Mouse (Mus musculus): ENCODE data around the gene Rtn4rl2. TPM values are rescaled to one million over a fixed set of nuclear protein-coding genes. Genes with fewer than 3 reads are reported as not detected.

Gene Rtn4rl2
- polyA plus RNA-seq, 1 experiment from 2014 or later: 12.8 TPM

Small RNAs within 50 kb of the gene (microRNA-seq; reads per million reads assigned to microRNA genes)
- gene Gm24332: not detected

Other genes with a start within 250 kb of the Rtn4rl2 start
- 35.7 and 38.1 TPM in 2 replicates for gene Ctnnd1, start 235.9 kb downstream of the Rtn4rl2 start, polyA plus RNA-seq (2015; fragmentation: Nextera tagmentation; extraction: Ambion mirVana)
- 0.36 and 0.41 TPM in 2 replicates for gene Btbd18, start 227.6 kb downstream of the Rtn4rl2 start, polyA plus RNA-seq (2015; fragmentation: Nextera tagmentation; extraction: Ambion mirVana)
- gene Selenoh, start 215.9 kb downstream of the Rtn4rl2 start, polyA plus RNA-seq (2015; fragmentation: Nextera tagmentation; extraction: Ambion mirVana): 251 and 270 TPM in 2 replicates
- gene Gm28635, start 208.7 kb downstream of the Rtn4rl2 start, polyA plus RNA-seq (2015; fragmentation: Nextera tagmentation; extraction: Ambion mirVana): not detected in 2 replicates
- 51.7 and 54.7 TPM in 2 replicates for gene Med19, start 208.3 kb downstream of the Rtn4rl2 start, polyA plus RNA-seq (2015; fragmentation: Nextera tagmentation; extraction: Ambion mirVana)
- 198 and 209 TPM in 2 replicates for gene Tmx2, start 207.6 kb downstream of the Rtn4rl2 start, polyA plus RNA-seq (2015; fragmentation: Nextera tagmentation; extraction: Ambion mirVana)
- 19.3 and 19.7 TPM in 2 replicates for gene Zdhhc5, start 171.5 kb downstream of the Rtn4rl2 start, polyA plus RNA-seq (2015; fragmentation: Nextera tagmentation; extraction: Ambion mirVana)
- gene Clp1, start 159.4 kb downstream of the Rtn4rl2 start, polyA plus RNA-seq (2015; fragmentation: Nextera tagmentation; extraction: Ambion mirVana): 30.1 and 30.4 TPM in 2 replicates
- gene Ypel4, start 152.7 kb downstream of the Rtn4rl2 start, polyA plus RNA-seq (2015; fragmentation: Nextera tagmentation; extraction: Ambion mirVana): 20.7 and 21.2 TPM in 2 replicates
- 5.6 TPM in 2 replicates for gene Gm19426, start 143.1 kb downstream of the Rtn4rl2 start, polyA plus RNA-seq (2015; fragmentation: Nextera tagmentation; extraction: Ambion mirVana)
- gene Serping1, start 111.3 kb downstream of the Rtn4rl2 start, polyA plus RNA-seq (2015; fragmentation: Nextera tagmentation; extraction: Ambion mirVana): 21.7 and 25.4 TPM in 2 replicates
- gene Ube2l6, start 87.9 kb downstream of the Rtn4rl2 start, polyA plus RNA-seq (2015; fragmentation: Nextera tagmentation; extraction: Ambion mirVana): 20.4 and 20.9 TPM in 2 replicates
- gene Smtnl1, start 64.1 kb downstream of the Rtn4rl2 start, polyA plus RNA-seq (2015; fragmentation: Nextera tagmentation; extraction: Ambion mirVana): 0.14 TPM in 1 of 2 replicates, not detected in the other
- gene Timm10, start 59.7 kb downstream of the Rtn4rl2 start, polyA plus RNA-seq (2015; fragmentation: Nextera tagmentation; extraction: Ambion mirVana): 61.4 and 66.5 TPM in 2 replicates
- gene Slc43a1, start 47.9 kb downstream of the Rtn4rl2 start, polyA plus RNA-seq (2015; fragmentation: Nextera tagmentation; extraction: Ambion mirVana): 2.5 and 3.4 TPM in 2 replicates
- 3.8 and 4.2 TPM in 2 replicates for gene Slc43a3, start 49.9 kb upstream of the Rtn4rl2 start, polyA plus RNA-seq (2015; fragmentation: Nextera tagmentation; extraction: Ambion mirVana)
- gene Prg2, start 93.8 kb upstream of the Rtn4rl2 start, polyA plus RNA-seq (2015; fragmentation: Nextera tagmentation; extraction: Ambion mirVana): 0.31 TPM in 1 of 2 replicates, not detected in the other
- not detected in 2 replicates for gene Prg3, start 101.5 kb upstream of the Rtn4rl2 start, polyA plus RNA-seq (2015; fragmentation: Nextera tagmentation; extraction: Ambion mirVana)
- 229 and 235 TPM in 2 replicates for gene Ssrp1, start 150.5 kb upstream of the Rtn4rl2 start, polyA plus RNA-seq (2015; fragmentation: Nextera tagmentation; extraction: Ambion mirVana)
- 0.75 and 1.1 TPM in 2 replicates for gene P2rx3, start 150.8 kb upstream of the Rtn4rl2 start, polyA plus RNA-seq (2015; fragmentation: Nextera tagmentation; extraction: Ambion mirVana)
- gene Tnks1bp1, start 161.3 kb upstream of the Rtn4rl2 start, polyA plus RNA-seq (2015; fragmentation: Nextera tagmentation; extraction: Ambion mirVana): 22.0 and 29.2 TPM in 2 replicates
- gene Aplnr, start 249.5 kb upstream of the Rtn4rl2 start, polyA plus RNA-seq (2015; fragmentation: Nextera tagmentation; extraction: Ambion mirVana): 19.3 and 19.7 TPM in 2 replicates

All from forebrain, embryonic 15.5 days (tissue).